26 mouse cellular contexts compared by ENCODE assay signal in genomic region chr4:88741426-88741825, GRCm38 (mm10). TPM values are rescaled to one million over a fixed set of nuclear protein-coding genes. Genes with fewer than 3 reads are reported as not detected.
"Had no signal": no experiment of that assay in that cellular context is flagged by ENCODE, and none has a peak within 500 bp of the region (broad histone marks: within the 10 kb centered on the region; RNA-seq: fewer than 3 reads in every experiment).

No protein-coding gene starts in this region.

- ATAC-seq: midbrain, embryonic 15.5 days had no signal

- H3K4me2 ChIP-seq: liver, embryonic 13.5 days; liver, embryonic 15.5 days; lung, embryonic 14.5 days; midbrain, embryonic 15.5 days; neural tube, embryonic 13.5 days; neural tube, embryonic 15.5 days had no signal

- H3K27me3 ChIP-seq: liver, embryonic 13.5 days; midbrain, embryonic 15.5 days; neural tube, embryonic 13.5 days; neural tube, embryonic 15.5 days had no signal

- DNase-seq: liver, embryonic 13.5 days; lung, adult 18-20 months; lung, embryonic 14.5 days; lung, postnatal 10 days; lung, postnatal 4 days; retina, postnatal 1 day; right cerebral cortex, adult 18-20 months; right cerebral cortex, postnatal 25 days; right cerebral cortex, postnatal 4 days; spleen, adult 18-20 months; thymus, adult 18-20 months; thymus, postnatal 14 days; thymus, postnatal 36 days had no signal

- H3K36me3 ChIP-seq: liver, embryonic 13.5 days; liver, embryonic 15.5 days; midbrain, embryonic 10.5 days; midbrain, embryonic 15.5 days; neural tube, embryonic 13.5 days; neural tube, embryonic 15.5 days had no signal

- H3K4me1 ChIP-seq: liver, embryonic 13.5 days; liver, embryonic 15.5 days; midbrain, embryonic 15.5 days; neural tube, embryonic 15.5 days had no signal

- H3K27ac ChIP-seq: liver, embryonic 13.5 days; liver, embryonic 15.5 days; midbrain, embryonic 10.5 days; midbrain, embryonic 15.5 days; neural tube, embryonic 13.5 days; neural tube, embryonic 15.5 days had no signal

- H3K4me3 ChIP-seq: liver, embryonic 13.5 days; liver, embryonic 15.5 days; midbrain, embryonic 10.5 days; midbrain, embryonic 15.5 days; myocyte; neural tube, embryonic 13.5 days; neural tube, embryonic 15.5 days had no signal

- H3K9me3 ChIP-seq: liver, embryonic 13.5 days; liver, embryonic 15.5 days; midbrain, embryonic 10.5 days; midbrain, embryonic 15.5 days; neural tube, embryonic 13.5 days; neural tube, embryonic 15.5 days had no signal

- H3K9ac ChIP-seq: liver, embryonic 13.5 days; liver, embryonic 15.5 days; lung, embryonic 14.5 days; midbrain, embryonic 15.5 days; neural tube, embryonic 13.5 days; neural tube, embryonic 15.5 days had no signal

RNA-seq across cellular contexts. Expression of gene Gm13271, which starts 13.2 kb away (rescaled TPM):
- total RNA-seq: megakaryocyte-erythroid progenitor cell, adult 5-6 weeks had no signal
- polyA plus RNA-seq: liver, embryonic 13.5 days; liver, embryonic 15.5 days; lung, embryonic 14.5 days; lung, embryonic 16.5 days; midbrain, embryonic 10.5 days; midbrain, embryonic 15.5 days; myocyte; neural tube, embryonic 11.5 days; neural tube, embryonic 13.5 days; neural tube, embryonic 15.5 days; small intestine, adult 2 months; stomach, embryonic 14.5 days; stomach, embryonic 16.5 days; thymus, postnatal 0 days had no signal

RNA-seq across cellular contexts. Expression of gene Gm13283, which starts 18.5 kb away (rescaled TPM):
- total RNA-seq: megakaryocyte-erythroid progenitor cell, adult 5-6 weeks had no signal
- polyA plus RNA-seq: liver, embryonic 13.5 days; liver, embryonic 15.5 days; midbrain, embryonic 15.5 days; myocyte; neural tube, embryonic 11.5 days; neural tube, embryonic 13.5 days; stomach, embryonic 14.5 days had no signal

RNA-seq across cellular contexts. Expression of gene Gm13290, which starts 32.2 kb away (rescaled TPM):
- total RNA-seq: megakaryocyte-erythroid progenitor cell, adult 5-6 weeks had no signal
- polyA plus RNA-seq: liver, embryonic 13.5 days; liver, embryonic 15.5 days; lung, embryonic 14.5 days; midbrain, embryonic 10.5 days; midbrain, embryonic 15.5 days; neural tube, embryonic 13.5 days; neural tube, embryonic 15.5 days; small intestine, adult 2 months had no signal
